Mouse (Mus musculus) MN1 (cell line): ENCODE measurements around the gene Lctl.

ENCODE experiments used
- DNase-seq: peaks from one replicate; pipeline ENCODE4 v3.0.0-alpha.2; 2016; ENCODE audit warnings: low spot score

The Lctl gene

GRCm38 (mm10) chr9:64184166-64184840 lies 67.4 kb downstream of the Lctl start:
- no peak for DNase-seq
